Mouse (Mus musculus) forebrain, embryonic 11.5 days (tissue): ENCODE results near the gene Gm10647. TPM values are rescaled to one million over a fixed set of nuclear protein-coding genes. Genes with fewer than 3 reads are reported as not detected.
"Not testable (repeated sequence)": the region's sequence is repeated elsewhere in the genome, so short reads cannot be mapped to it uniquely, and the experiment has no call there.

ENCODE experiments used
- ATAC-seq: fragments of 200-750 bp; cut with Nextera tagmentation; replicated peaks from 2 replicates; pipeline ENCODE4 v1.8.0; 2017; ENCODE audit warnings: moderate TSS enrichment; ENCODE audit not compliant: low FRiP score
- DNase-seq: peaks from one replicate; pipeline ENCODE4 v3.0.0-alpha.2; 2017; ENCODE audit warnings: low spot score
- H3K27ac ChIP-seq: fragments of 300-500 bp; sonication (generic); 2 replicates; pipeline ENCODE4 v1.5.1; 2014; ENCODE audit warnings: low read depth, low read length
- H3K27me3 ChIP-seq: fragments of 300-500 bp; sonication (generic); 2 replicates; pipeline ENCODE4 v1.6.1; 2014; ENCODE audit warnings: mild to moderate bottlenecking, low read length, mixed read lengths; ENCODE audit not compliant: control insufficient read depth, insufficient read depth
- H3K36me3 ChIP-seq: fragments of 300-500 bp; sonication (generic); 2 replicates; pipeline ENCODE4 v1.6.1; 2014; ENCODE audit warnings: mild to moderate bottlenecking, low read length, moderate library complexity, mixed read lengths; ENCODE audit not compliant: control insufficient read depth, insufficient read depth
- H3K4me1 ChIP-seq: fragments of 300-500 bp; sonication (generic); replicated peaks from 2 replicates; pipeline ENCODE4 v1.6.1; 2014; ENCODE audit warnings: low read length, mixed read lengths; ENCODE audit not compliant: control insufficient read depth, insufficient read depth
- H3K4me2 ChIP-seq: fragments of 300-500 bp; sonication (generic); 2 replicates; pipeline ENCODE4 v1.6.1; 2014; ENCODE audit warnings: low read depth, mild to moderate bottlenecking, low read length, moderate library complexity, mixed read lengths; ENCODE audit not compliant: severe bottlenecking
- H3K4me3 ChIP-seq: fragments of 300-500 bp; sonication (generic); 2 replicates; pipeline ENCODE4 v1.5.1; 2014; ENCODE audit warnings: low read depth, low read length
- H3K9ac ChIP-seq: fragments of 300-500 bp; sonication (generic); 2 replicates; pipeline ENCODE4 v1.6.1; 2014; ENCODE audit warnings: low read length
- H3K9me3 ChIP-seq: fragments of 300-500 bp; sonication (generic); 2 replicates; pipeline ENCODE4 v1.6.1; 2016; ENCODE audit warnings: low read length, mixed read lengths; ENCODE audit not compliant: control insufficient read depth
- WGBS: fragments of 180-500 bp; shearing (Covaris S2); extraction: QIAGEN DNeasy Blood & Tissue Kit; methylation state at CpG from one replicate; pipeline ENCODE4 v1.1.7; 2014; 5-methylcytosine and 5-hydroxymethylcytosine counted together
- polyA plus RNA-seq: library from polyadenylated mRNA; unstranded; fragments of >200 nt; fragmentation: Nextera tagmentation; extraction: Ambion mirVana; gene quantifications from 2 replicates; pipeline ENCODE4 v1.2.1, GENCODE M21; 2014

Gene Gm10647
- 0.21 and 0.25 TPM in 2 replicates for polyA plus RNA-seq

DNA sequence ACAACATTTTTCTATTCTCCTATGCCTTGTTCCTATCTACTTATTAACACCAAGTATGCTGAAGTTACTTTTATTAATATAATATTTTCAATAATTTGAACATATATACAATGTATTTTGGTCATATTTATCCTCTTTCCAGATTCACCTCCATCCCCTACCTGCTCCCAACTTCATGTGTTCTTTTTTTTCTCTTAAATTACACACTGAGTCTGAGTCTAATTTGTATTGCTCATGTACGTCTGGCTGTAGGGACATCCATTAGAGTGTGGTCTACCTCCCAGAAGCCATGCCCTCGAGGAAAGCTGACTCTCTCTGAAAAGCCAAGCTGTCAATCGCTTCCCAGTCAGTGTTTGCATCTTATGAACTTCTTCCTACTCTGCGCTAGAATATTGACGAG is at the start of gene Gm10647:
Gm10647 (plus strand) TSS at position 301 of the 400 bp plus-strand sequence.
- Histone ChIP-seq H3K36me3 (no peaks in the 10 kb centered on the region), H3K4me2 (peak within 1 kb of the TSS; percentile 82), H3K27ac (no peak within 1 kb of the TSS), H3K9me3 (no peaks in the 10 kb centered on the region), H3K27me3 (no peaks in the 10 kb centered on the region), H3K9ac (peak within 1 kb of the TSS; percentile 25; the same call in 1 of the 2 replicates), H3K4me3 (peak within 1 kb of the TSS; percentile 66), H3K4me1 (peaks cover 5% of the 10 kb centered on the region; the same call in 1 of the 2 replicates)
- 82% methylated on average over 5 of the region's 5 CpGs for WGBS
- no peak for DNase-seq
- no peak for ATAC-seq

DNA sequence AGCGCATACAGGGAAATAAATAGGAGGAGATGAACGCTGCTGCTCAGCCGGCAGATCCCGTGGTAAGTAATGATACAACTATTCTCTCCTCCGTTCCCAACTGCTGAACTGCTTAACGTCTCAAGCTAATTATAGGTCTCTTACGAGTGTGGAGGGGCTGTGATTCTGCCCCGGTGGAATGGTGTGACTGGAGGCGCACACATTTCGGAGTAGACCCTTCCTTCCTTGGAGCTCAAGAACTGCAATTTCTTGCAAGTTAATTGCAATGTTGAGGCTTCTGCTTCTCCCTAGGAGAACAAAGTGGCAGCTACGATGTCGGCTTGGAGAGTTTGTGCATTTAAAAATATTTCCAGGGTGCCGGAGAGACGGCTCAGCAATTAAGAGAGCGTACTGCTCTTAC is 48.4 kb upstream of the Gm10647 start:
- Histone ChIP-seq H3K4me3 (no peak overlapping the region), H3K27me3 (no peaks in the 10 kb centered on the region)
- DNase-seq, result peak; percentile 30

DNA sequence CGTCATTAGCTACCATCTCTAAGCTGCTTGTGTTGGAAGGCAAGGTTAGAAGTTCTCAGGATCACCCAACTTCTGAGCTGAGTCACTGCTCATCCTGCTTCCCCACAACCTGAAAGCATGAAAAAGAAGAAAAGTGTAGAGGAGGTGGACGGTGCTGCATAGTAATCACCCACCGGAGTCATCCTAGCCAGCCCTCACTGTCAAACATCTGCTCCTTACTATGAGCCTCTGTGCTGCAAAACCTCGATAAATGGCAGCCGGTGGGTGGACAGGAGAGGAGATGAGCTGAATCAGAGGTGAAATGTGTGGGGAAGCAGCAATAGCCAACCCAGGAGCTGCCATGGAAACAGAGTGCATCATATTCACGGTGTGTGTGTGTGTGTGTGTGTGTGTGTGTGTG is 44.0 kb upstream of the Gm10647 start:
- ATAC-seq (no peak), DNase-seq (no peak)
- Histone ChIP-seq H3K4me2 (no peak overlapping the region), H3K27ac (no peak overlapping the region), H3K9me3 (no peaks in the 10 kb centered on the region), H3K4me1 (no peaks in the 10 kb centered on the region), H3K4me3 (no peak overlapping the region), H3K36me3 (no peaks in the 10 kb centered on the region), H3K27me3 (no peaks in the 10 kb centered on the region), H3K9ac (no peak overlapping the region)
- 89% methylated on average over 6 of the region's 6 CpGs for WGBS

More for the DNA sequence above, 48.4 kb upstream of the Gm10647 start:
- 88% methylated on average over 15 of the region's 15 CpGs for WGBS
- no peaks in the 10 kb centered on the region for H3K36me3 ChIP-seq
- ATAC-seq, result no peak
- no peaks in the 10 kb centered on the region for H3K9me3 ChIP-seq
- no peak overlapping the region for H3K9ac ChIP-seq
- H3K27ac ChIP-seq, result no peak overlapping the region
- no peaks in the 10 kb centered on the region for H3K4me1 ChIP-seq
- no peak overlapping the region for H3K4me2 ChIP-seq

DNA sequence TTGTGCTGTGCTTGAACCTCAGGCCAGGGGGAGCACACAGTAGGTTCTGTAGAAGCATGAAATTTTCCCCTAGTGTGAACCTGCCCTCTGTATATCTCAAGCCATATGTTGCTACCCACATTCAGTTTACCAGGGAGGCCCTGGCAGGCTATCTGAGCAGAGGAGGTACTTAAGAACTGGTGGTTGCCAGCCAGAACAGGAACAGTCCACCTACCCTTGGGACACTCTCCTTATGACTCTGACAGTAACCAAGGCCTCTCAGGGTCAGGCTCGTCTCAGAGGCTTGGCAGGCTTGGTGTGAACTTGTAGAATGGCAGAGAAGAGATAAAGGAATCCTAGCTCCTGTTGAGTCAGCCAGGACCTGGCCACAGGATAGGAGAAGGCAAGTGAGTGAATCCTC is 35.8 kb upstream of the Gm10647 start:
- H3K9me3 ChIP-seq, result no peaks in the 10 kb centered on the region
- no peaks in the 10 kb centered on the region for H3K27me3 ChIP-seq
- 75% methylated on average over 1 of the region's 1 CpGs for WGBS
- H3K27ac ChIP-seq, result no peak overlapping the region
- H3K4me1 ChIP-seq, result no peaks in the 10 kb centered on the region
- no peak overlapping the region for H3K4me2 ChIP-seq
- no peaks in the 10 kb centered on the region for H3K36me3 ChIP-seq
- ATAC-seq, result no peak
- DNase-seq, result no peak
- no peak overlapping the region for H3K9ac ChIP-seq
- no peak overlapping the region for H3K4me3 ChIP-seq

DNA sequence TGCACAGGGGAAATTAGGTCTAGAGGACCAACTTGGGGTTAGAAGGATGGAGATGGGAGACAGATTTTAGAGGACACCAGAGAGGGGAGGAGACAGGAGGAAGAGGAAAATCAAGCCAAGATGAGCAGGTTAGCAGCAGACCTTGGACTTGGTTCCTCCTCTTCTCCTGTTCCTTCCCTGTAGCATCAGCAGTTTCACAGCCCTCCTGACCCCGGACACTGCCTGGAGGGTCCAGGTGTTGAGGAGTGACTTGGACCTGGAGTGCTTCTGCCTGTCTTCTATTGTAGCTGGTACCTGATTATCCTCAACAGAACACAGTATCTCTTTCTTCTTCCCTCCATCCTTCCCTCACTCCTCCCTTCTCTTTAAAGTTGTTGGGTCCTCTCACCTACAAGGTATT is 28.1 kb upstream of the Gm10647 start:
- Histone ChIP-seq H3K27ac (no peak overlapping the region), H3K9me3 (no peaks in the 10 kb centered on the region), H3K4me3 (no peak overlapping the region), H3K36me3 (no peaks in the 10 kb centered on the region), H3K4me2 (no peak overlapping the region), H3K27me3 (no peaks in the 10 kb centered on the region), H3K4me1 (no peaks in the 10 kb centered on the region), H3K9ac (no peak overlapping the region)
- 69% methylated on average over 1 of the region's 1 CpGs for WGBS
- ATAC-seq, result no peak
- DNase-seq, result no peak

DNA sequence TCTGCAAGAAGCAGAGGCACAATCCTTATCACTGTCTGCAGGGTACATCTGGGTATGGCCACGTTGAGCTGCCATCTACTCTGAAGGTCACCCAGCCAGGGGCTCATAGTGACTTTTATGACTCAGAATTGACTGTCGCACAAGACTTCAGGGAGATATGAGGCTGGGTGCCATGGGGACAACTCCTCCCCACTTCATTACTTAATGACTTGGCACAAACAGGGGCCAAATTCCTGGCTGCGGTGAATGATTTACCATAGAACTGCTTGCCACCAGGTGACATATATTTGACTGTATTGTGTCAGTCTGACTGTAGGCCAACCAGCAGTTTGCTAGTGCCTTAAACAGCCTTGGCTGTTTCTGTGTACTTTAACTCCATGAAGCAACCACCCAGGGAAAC is 27.6 kb upstream of the Gm10647 start:
- Histone ChIP-seq H3K27me3 (no peaks in the 10 kb centered on the region), H3K36me3 (no peaks in the 10 kb centered on the region), H3K4me3 (no peak overlapping the region), H3K4me1 (no peaks in the 10 kb centered on the region), H3K9me3 (no peaks in the 10 kb centered on the region), H3K9ac (no peak overlapping the region), H3K27ac (no peak overlapping the region), H3K4me2 (no peak overlapping the region)
- 85% methylated on average over 3 of the region's 3 CpGs for WGBS
- DNase-seq (no peak), ATAC-seq (no peak)

DNA sequence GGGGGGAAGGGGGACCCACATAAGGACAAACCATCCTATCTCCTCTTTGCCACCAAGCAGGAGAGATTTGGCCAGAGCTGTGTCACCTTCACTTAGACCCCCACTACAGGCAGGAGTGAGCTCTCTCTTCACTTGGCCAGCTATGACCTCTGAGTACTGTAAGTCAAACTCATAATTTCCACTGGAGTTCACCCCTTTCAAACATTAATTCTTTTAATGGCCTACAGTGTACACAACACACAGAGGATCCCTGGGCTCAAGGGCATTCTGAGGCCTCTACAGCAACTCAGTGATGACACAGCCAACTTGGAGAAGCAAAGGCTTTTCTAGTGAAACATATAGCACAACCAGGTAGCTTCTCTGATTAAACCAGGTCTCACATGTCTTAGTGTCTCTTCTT is 26.1 kb upstream of the Gm10647 start:
- H3K36me3 ChIP-seq, result no peaks in the 10 kb centered on the region
- no peaks in the 10 kb centered on the region for H3K4me1 ChIP-seq
- no peak for DNase-seq
- no peak overlapping the region for H3K4me2 ChIP-seq
- ATAC-seq, result no peak
- no peak overlapping the region for H3K4me3 ChIP-seq
- H3K9ac ChIP-seq, result no peak overlapping the region
- H3K9me3 ChIP-seq, result no peaks in the 10 kb centered on the region
- H3K27ac ChIP-seq, result no peak overlapping the region
- H3K27me3 ChIP-seq, result no peaks in the 10 kb centered on the region

DNA sequence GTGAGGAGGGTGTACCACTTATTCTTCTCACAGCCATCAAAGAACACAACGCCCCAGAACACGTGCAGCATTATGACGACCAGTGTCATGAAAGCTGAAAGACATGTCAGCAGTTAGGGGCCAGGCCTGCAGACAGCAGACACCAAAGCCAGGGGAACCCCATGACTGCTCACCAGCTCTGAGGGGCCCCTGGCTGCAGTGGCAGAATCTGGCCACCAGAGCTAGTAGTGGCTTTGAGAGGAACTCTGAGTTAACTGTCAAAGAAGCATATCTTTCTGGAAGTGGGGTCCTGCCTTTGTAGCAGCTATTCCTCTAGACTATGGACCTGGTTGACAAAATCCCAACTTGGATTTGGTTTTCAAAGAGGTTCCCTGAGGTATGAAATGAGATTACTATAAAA is 12.3 kb upstream of the Gm10647 start:
- not testable (repeated sequence) for H3K27me3 ChIP-seq, H3K36me3 ChIP-seq, H3K9ac ChIP-seq, H3K4me3 ChIP-seq, H3K4me1 ChIP-seq, H3K27ac ChIP-seq, H3K9me3 ChIP-seq, DNase-seq, H3K4me2 ChIP-seq, ATAC-seq
- no CpG with 5 or more reads among the region's 3 CpGs for WGBS

DNA sequence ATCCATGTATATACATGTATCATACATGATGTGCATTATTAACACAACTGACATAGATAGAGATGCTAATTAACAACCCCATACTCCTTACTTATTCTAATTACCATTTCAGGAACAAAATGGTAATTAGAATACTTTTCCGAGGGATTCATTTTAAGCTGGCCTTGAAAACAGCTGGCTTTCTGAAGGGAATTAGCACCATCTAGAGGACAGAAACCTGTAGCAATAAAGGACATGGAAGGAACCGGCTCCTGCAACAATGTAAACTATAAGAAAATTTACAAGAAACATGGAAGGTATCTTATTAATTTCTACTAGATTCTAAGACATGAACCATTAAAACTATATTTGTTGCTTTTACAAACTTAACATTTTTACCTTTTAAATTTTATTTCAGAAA is 9.0 kb upstream of the Gm10647 start:
- no peak overlapping the region for H3K27ac ChIP-seq
- DNase-seq (no peak), ATAC-seq (no peak)
- H3K36me3 ChIP-seq, result no peaks in the 10 kb centered on the region
- no peak overlapping the region for H3K4me3 ChIP-seq
- H3K4me2 ChIP-seq, result no peak overlapping the region
- no peaks in the 10 kb centered on the region for H3K9me3 ChIP-seq
- H3K27me3 ChIP-seq, result no peaks in the 10 kb centered on the region
- H3K9ac ChIP-seq, result no peak overlapping the region
- WGBS, result 13% methylated on average over 2 of the region's 2 CpGs
- no peaks in the 10 kb centered on the region for H3K4me1 ChIP-seq
